Mouse (Mus musculus): Measurements from ENCODE around the gene Flnb.

Gene Flnb

GRCm38 (mm10) chr14:7997255-7997696 lies 179.5 kb downstream of the Flnb start:
- DNase-seq (ENCODE audit: low read depth): peak; percentile 96

- DNase-seq (ENCODE audit: low read depth): no peak
Observed at GRCm38 (mm10) chr14:7999030-7999429, 181.3 kb downstream of the Flnb start.

- DNase-seq (ENCODE audit: low read depth): no peak
Observed at GRCm38 (mm10) chr14:7999435-7999834, 181.7 kb downstream of the Flnb start.

GRCm38 (mm10) chr14:8000247-8000646 lies 182.5 kb downstream of the Flnb start:
- no peak for DNase-seq (ENCODE audit: low read depth)
